Mouse (Mus musculus): Measurements from ENCODE around the gene Gm4981.

- TF ChIP-seq E2F4 (IDR thresholded peaks at IDR 0.05; ENCODE audit: borderline replicate concordance, low read depth, low read length): no peak
- no peak for TF ChIP-seq CTCF (IDR thresholded peaks at IDR 0.05 in 2 of 3, conservative IDR thresholded peaks at IDR 0.05 in 1 of 3; ENCODE audit: control insufficient read depth in 1 of 3, insufficient read depth in 1 of 3, low read depth in 2 of 3, low read length in 3 of 3, poor library complexity in 1 of 3, severe bottlenecking in 1 of 3)
- no peak for TF ChIP-seq MAX (IDR thresholded peaks at IDR 0.05; ENCODE audit: low read length)
- no peak for TF ChIP-seq USF1 (IDR thresholded peaks at IDR 0.05; ENCODE audit: low read depth, low read length)
- TF ChIP-seq KAT2A (conservative IDR thresholded peaks at IDR 0.05; ENCODE audit: low read depth, low read length): no peak
- TF ChIP-seq MYB (IDR thresholded peaks at IDR 0.05; ENCODE audit: low read depth, low read length): no peak
- TF ChIP-seq POLR2A (IDR thresholded peaks at IDR 0.05; ENCODE audit: control insufficient read depth in 1 of 2, insufficient read depth in 1 of 2, low read depth in 1 of 2, low read length in 2 of 2, poor library complexity in 1 of 2): no peak
- TF ChIP-seq GATA1 (IDR thresholded peaks at IDR 0.05; ENCODE audit: low read depth, low read length): no peak
- no peak for TF ChIP-seq SMC3 (IDR thresholded peaks at IDR 0.05; ENCODE audit: low read depth, low read length)
- TF ChIP-seq ZNF384 (IDR thresholded peaks at IDR 0.05; ENCODE audit: low read depth, low read length): no peak
Observed at GRCm38 (mm10) chr10:58214934-58215333, 21.6 kb downstream of the Gm4981 start.
